17 mouse cellular contexts compared by ENCODE assay signal in genomic region chr2:14907124-14907925, GRCm38 (mm10).
DNase-seq lines count a peak whose midpoint lies in the region; ATAC-seq lines count a peak whose summit lies in the region.
"Had no signal": no experiment of that assay in that cellular context is flagged by ENCODE, and none has a peak within 500 bp of the region (broad histone marks: within the 10 kb centered on the region; RNA-seq: fewer than 3 reads in every experiment).

No protein-coding gene starts in this region.

- H3K4me3 ChIP-seq in hindbrain, embryonic 12.5 days: no peak overlapping the region
- no peak overlapping the region for H3K4me3 ChIP-seq in hindbrain, embryonic 16.5 days (ENCODE audit: low read length)
- H3K4me3 ChIP-seq in hindbrain, embryonic 13.5 days: no peak overlapping the region
- H3K4me3 ChIP-seq in neural tube, embryonic 13.5 days: no peak overlapping the region
- H3K4me3 ChIP-seq: embryonic facial prominence, embryonic 12.5 days; forebrain, embryonic 10.5 days; myocyte had no signal

- no peak overlapping the region for H3K9ac ChIP-seq in hindbrain, embryonic 12.5 days
- H3K9ac ChIP-seq in hindbrain, embryonic 16.5 days (ENCODE audit: low read depth, low read length): no peak overlapping the region
- no peak overlapping the region for H3K9ac ChIP-seq in hindbrain, embryonic 13.5 days
- no peak overlapping the region for H3K9ac ChIP-seq in neural tube, embryonic 13.5 days
- H3K9ac ChIP-seq: embryonic facial prominence, embryonic 12.5 days; liver, embryonic 14.5 days had no signal

- H3K27ac ChIP-seq in hindbrain, embryonic 12.5 days: no peak overlapping the region
- H3K27ac ChIP-seq in hindbrain, embryonic 16.5 days (ENCODE audit: low read depth, low read length): no peak overlapping the region
- H3K27ac ChIP-seq in hindbrain, embryonic 13.5 days: no peak overlapping the region
- 0 out of 2 replicates have a peak overlapping the region, but pooled peaks have one; percentile 46 for H3K27ac ChIP-seq in neural tube, embryonic 13.5 days (replicated peaks)
- H3K27ac ChIP-seq: embryonic facial prominence, embryonic 12.5 days; forebrain, embryonic 10.5 days; liver, embryonic 14.5 days had no signal

- peak; percentile 60 for DNase-seq in embryo, embryonic 10.5 days (ENCODE audit: low spot score)
- DNase-seq in urinary bladder, postnatal 4 days (ENCODE audit: low spot score in 2 of 2): no peak
- no peak for DNase-seq in urinary bladder, postnatal 25 days (ENCODE audit: low spot score)
- DNase-seq: cerebellum, adult 18-20 months; gastrocnemius, postnatal 14 days; heart, postnatal 14 days; kidney, postnatal 25 days had no signal

- no peak overlapping the region for H3K4me2 ChIP-seq in hindbrain, embryonic 12.5 days (replicated peaks)
- no peak overlapping the region for H3K4me2 ChIP-seq in hindbrain, embryonic 16.5 days (ENCODE audit: low read length)
- no peak overlapping the region for H3K4me2 ChIP-seq in hindbrain, embryonic 13.5 days
- no peak overlapping the region for H3K4me2 ChIP-seq in neural tube, embryonic 13.5 days
- H3K4me2 ChIP-seq: embryonic facial prominence, embryonic 12.5 days had no signal

- ATAC-seq in hindbrain, embryonic 12.5 days (ENCODE audit: low FRiP score): peak; percentile 48; the same call in 1 of the 2 replicates
- no peak for ATAC-seq in hindbrain, embryonic 16.5 days
- ATAC-seq in hindbrain, embryonic 13.5 days (ENCODE audit: low FRiP score): 0 out of 2 replicates have a peak, but pooled peaks have one; percentile 54
- no peak for ATAC-seq in neural tube, embryonic 13.5 days (ENCODE audit: low read depth)
- ATAC-seq: CD4-positive, CD25-positive, alpha-beta regulatory T cell, adult 4 months; intestine, postnatal 0 days had no signal

- H3K9me3 ChIP-seq in hindbrain, embryonic 12.5 days (replicated peaks): no peaks in the 10 kb centered on the region
- H3K9me3 ChIP-seq in hindbrain, embryonic 16.5 days (ENCODE audit: control insufficient read depth, low read length): no peaks in the 10 kb centered on the region
- H3K9me3 ChIP-seq in hindbrain, embryonic 13.5 days: no peaks in the 10 kb centered on the region
- H3K9me3 ChIP-seq in neural tube, embryonic 13.5 days: no peaks in the 10 kb centered on the region
- H3K9me3 ChIP-seq: embryonic facial prominence, embryonic 12.5 days; forebrain, embryonic 10.5 days had no signal

- no peaks in the 10 kb centered on the region for H3K36me3 ChIP-seq in hindbrain, embryonic 12.5 days
- no peaks in the 10 kb centered on the region for H3K36me3 ChIP-seq in hindbrain, embryonic 16.5 days (ENCODE audit: control insufficient read depth, insufficient read depth, low read length)
- H3K36me3 ChIP-seq in hindbrain, embryonic 13.5 days: no peaks in the 10 kb centered on the region
- no peaks in the 10 kb centered on the region for H3K36me3 ChIP-seq in neural tube, embryonic 13.5 days
- H3K36me3 ChIP-seq: embryonic facial prominence, embryonic 12.5 days; forebrain, embryonic 10.5 days had no signal

- no peaks in the 10 kb centered on the region for H3K27me3 ChIP-seq in hindbrain, embryonic 12.5 days
- H3K27me3 ChIP-seq in hindbrain, embryonic 16.5 days (replicated peaks; ENCODE audit: control insufficient read depth, insufficient read depth, low read length): no peaks in the 10 kb centered on the region
- H3K27me3 ChIP-seq in hindbrain, embryonic 13.5 days: no peaks in the 10 kb centered on the region
- H3K27me3 ChIP-seq in neural tube, embryonic 13.5 days: no peaks in the 10 kb centered on the region
- H3K27me3 ChIP-seq: embryonic facial prominence, embryonic 12.5 days had no signal

- H3K4me1 ChIP-seq in hindbrain, embryonic 12.5 days: peaks cover 10% of the 10 kb centered on the region
- peaks cover 6% of the 10 kb centered on the region for H3K4me1 ChIP-seq in hindbrain, embryonic 16.5 days (ENCODE audit: control insufficient read depth, insufficient read depth, low read depth, low read length)
- H3K4me1 ChIP-seq in hindbrain, embryonic 13.5 days (replicated peaks): peaks cover 12% of the 10 kb centered on the region
- H3K4me1 ChIP-seq in neural tube, embryonic 13.5 days (replicated peaks): peaks cover 15% of the 10 kb centered on the region

- 24% methylated on average over 10 of the region's 10 CpGs for WGBS in hindbrain, embryonic 12.5 days
- 26% methylated on average over 10 of the region's 10 CpGs for WGBS in hindbrain, embryonic 16.5 days
- 24% methylated on average over 10 of the region's 10 CpGs for WGBS in hindbrain, embryonic 13.5 days
- WGBS in neural tube, embryonic 13.5 days: 38% methylated on average over 10 of the region's 10 CpGs

Comparison
In these comparisons a context has a peak if more than half of its experiments do, and no peak if none do; other contexts are left out.
1. ATAC-seq: peak in hindbrain, embryonic 12.5 days (single experiment) and hindbrain, embryonic 13.5 days (single experiment); none in hindbrain, embryonic 16.5 days (single experiment) and neural tube, embryonic 13.5 days (single experiment).